Mouse (Mus musculus) spleen, postnatal 4 days (tissue): ENCODE results near the gene Lhfpl3.

ENCODE experiments used
- DNase-seq, 2 experiments: peaks; one replicate each; pipeline ENCODE4 v3.0.0; 2022; ENCODE audit warnings: low spot score in 2 of 2

Gene Lhfpl3

GRCm38 (mm10) chr5:23284884-23285283 lies 539.0 kb downstream of the Lhfpl3 start:
- DNase-seq = no peak

- no peak for DNase-seq
Observed at GRCm38 (mm10) chr5:23289149-23289548, 543.3 kb downstream of the Lhfpl3 start.
